Mouse (Mus musculus): ENCODE data around the gene 4930432M17Rik.

Gene 4930432M17Rik

GRCm38 (mm10) chr3:121670462-121670861 is at the start of gene 4930432M17Rik:
Gene 4930432M17Rik, plus strand, starts transcription at chr3:121670762.
- DNase-seq (ENCODE audit: low spot score in 2 of 2): no peak

GRCm38 (mm10) chr3:121625662-121626061 is 44.9 kb upstream of the 4930432M17Rik start:
- no peak for DNase-seq (ENCODE audit: low spot score in 2 of 2)

DNA sequence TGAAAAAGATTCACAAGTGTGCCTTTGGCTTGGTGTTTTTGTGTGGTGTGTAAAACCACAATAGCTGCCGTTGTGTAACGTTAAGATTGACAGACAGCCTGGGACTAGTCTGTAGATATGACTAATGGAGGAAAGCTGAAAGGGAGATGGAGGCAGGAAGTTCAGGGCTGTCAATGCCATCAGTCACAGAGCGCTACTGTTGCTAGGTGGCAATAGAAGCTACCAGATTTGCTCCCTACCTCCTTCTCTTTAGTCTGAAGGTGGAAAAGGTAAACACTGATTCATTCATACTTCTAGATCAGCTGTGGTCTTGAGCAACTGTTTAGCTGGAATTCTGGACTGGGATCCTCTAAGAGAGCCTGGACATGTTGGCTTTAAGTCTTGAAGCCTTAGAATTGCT is 44.3 kb upstream of the 4930432M17Rik start:
- no peak for DNase-seq (ENCODE audit: low spot score in 2 of 2)

DNA sequence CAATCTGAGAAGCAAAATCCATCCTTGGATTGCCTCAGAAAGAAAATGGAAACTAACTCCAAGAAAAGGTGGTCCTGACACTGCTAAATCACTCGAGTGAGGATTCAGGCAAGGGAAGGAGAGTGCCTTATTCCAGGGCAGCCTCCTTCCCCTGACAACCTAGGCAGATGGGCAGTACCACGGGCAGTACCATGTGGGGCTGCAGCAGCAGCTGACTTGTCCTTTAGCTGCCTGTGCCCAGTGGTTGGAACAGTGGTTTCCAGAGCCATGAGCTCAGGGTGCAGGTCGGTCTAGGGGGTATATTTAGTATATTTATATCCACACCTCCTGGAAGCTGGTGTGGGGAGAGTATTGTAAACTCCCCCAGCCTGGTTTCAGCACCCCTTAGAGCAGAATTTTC is 42.3 kb upstream of the 4930432M17Rik start:
- DNase-seq (ENCODE audit: low spot score in 2 of 2): peak in 1 of 2 experiments; percentile 25

GRCm38 (mm10) chr3:121630626-121631025 is 39.9 kb upstream of the 4930432M17Rik start:
- peak in 1 of 2 experiments; percentile 41 for DNase-seq (ENCODE audit: low spot score in 2 of 2)

GRCm38 (mm10) chr3:121634963-121635362 is 35.6 kb upstream of the 4930432M17Rik start:
- no peak for DNase-seq (ENCODE audit: low spot score in 2 of 2)

DNA sequence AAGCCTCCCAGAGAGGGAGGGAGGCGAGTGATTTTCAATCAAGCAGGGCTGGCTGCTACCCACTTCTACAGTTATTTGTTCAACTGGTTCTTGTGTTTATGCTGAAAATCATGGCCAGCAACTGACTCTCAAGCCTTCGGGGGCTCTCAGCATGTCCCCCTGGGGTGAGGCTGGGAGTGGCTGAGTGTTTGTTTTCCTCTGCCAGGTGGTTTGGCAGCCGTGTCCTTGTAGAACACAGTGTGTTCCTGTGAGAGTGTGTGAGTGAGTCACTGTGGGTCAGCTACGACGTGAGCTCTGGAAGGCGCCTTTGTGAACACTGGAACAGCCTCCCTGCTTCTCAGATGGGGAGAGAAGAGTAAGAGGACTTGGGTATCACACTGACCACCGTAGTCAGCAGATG is 35.1 kb upstream of the 4930432M17Rik start:
- peak in 1 of 2 experiments; percentile 24 for DNase-seq (ENCODE audit: low spot score in 2 of 2)

- peak in 1 of 2 experiments; percentile 52 for DNase-seq (ENCODE audit: low spot score in 2 of 2)
Observed at GRCm38 (mm10) chr3:121636315-121636714, 34.2 kb upstream of the 4930432M17Rik start.

DNA sequence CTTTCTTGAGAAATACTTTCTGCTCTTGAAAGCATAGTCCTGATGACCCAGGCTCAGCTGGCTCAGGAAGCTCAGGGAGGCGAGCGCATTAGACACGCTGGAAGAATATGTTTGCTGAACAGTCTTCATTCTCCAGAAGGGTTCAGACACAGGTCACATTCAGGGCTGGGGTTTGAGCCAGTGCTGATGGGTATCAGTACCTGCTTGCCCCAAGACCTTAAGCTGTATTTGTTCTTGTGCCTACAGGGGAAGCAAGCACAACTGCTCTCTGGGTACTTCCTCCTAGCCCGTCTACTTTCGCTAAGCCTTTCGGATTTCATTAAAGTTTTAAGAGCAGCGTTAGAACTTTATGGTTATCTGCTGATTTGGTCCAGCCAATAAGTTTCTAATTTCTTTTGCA is 33.8 kb upstream of the 4930432M17Rik start:
- DNase-seq (ENCODE audit: low spot score in 2 of 2): no peak

- no peak for DNase-seq (ENCODE audit: low spot score in 2 of 2)
Observed at GRCm38 (mm10) chr3:121637792-121638191, 32.8 kb upstream of the 4930432M17Rik start.

GRCm38 (mm10) chr3:121638241-121638640 is 32.3 kb upstream of the 4930432M17Rik start:
- DNase-seq (ENCODE audit: low spot score in 2 of 2): no peak

DNA sequence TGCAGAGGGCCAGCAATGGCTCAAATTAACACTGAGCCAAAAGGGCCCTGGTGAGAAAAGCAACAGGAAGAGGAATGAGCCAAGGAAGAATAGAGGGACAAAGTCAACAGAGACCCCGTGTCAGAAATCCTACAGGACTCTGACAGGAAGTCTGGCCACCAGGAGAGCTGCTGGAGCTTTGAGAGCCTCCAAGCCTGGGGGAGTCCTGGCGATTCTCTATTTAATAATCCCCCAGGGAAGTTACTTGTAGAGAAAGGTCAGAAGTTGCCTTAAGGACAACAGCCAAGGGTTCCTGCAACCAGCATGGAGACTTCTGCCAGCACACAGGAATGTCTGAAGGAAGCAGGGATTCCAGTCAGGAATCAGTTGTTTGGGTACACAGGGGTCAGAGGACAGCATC is 30.0 kb upstream of the 4930432M17Rik start:
- no peak for DNase-seq (ENCODE audit: low spot score in 2 of 2)

DNA sequence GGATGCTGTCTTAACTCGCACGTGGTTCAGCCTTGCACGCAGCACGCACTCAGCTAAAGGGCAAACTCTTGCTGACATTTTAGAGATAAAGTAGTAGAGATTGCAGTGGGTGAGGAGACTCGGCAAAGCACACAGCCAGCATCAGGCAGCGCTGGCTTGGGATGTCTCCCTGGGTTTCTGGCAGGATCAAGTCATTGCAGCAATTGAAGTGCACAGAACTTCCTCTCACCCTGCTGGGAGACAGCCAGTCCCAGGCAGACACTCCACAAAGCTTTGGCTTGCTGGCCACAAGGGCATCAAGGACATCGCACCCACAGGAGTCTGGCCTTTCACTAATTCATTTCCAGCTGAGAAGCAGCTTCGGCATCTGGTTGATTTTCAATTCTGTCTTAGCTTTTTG is 27.3 kb upstream of the 4930432M17Rik start:
- no peak for DNase-seq (ENCODE audit: low spot score in 2 of 2)

- no peak for DNase-seq (ENCODE audit: low spot score in 2 of 2)
Observed at GRCm38 (mm10) chr3:121645447-121645846, 25.1 kb upstream of the 4930432M17Rik start.

GRCm38 (mm10) chr3:121646364-121647048 is 24.1 kb upstream of the 4930432M17Rik start:
- DNase-seq (ENCODE audit: low spot score in 2 of 2): peak in 1 of 2 experiments; percentile 35

DNA sequence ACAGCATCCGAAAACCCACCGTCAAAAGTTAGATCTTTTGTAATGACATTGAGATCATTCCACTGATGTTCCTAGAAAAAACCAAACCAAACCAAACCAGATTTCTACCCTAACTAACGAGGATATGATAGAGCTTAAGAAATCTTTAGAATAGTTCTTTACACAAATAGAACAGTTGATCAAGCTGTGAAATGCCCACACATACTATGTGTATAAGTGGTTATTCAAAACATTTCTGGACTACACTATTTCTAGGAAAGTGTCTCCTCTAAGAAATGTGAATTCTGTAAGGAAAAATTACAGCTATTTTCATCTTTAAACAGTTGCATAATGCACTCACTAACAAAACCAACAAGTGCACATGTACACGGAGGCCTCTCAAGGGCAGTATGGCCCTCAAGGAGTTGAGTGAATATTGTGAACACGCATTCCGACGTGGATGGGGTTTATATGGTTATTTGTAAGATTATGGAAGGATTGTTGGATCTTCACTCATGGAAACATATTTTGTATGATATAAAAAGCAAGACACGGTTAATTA is 22.3 kb upstream of the 4930432M17Rik start:
- DNase-seq (ENCODE audit: low spot score in 2 of 2): no peak

- no peak for DNase-seq (ENCODE audit: low spot score in 2 of 2)
Observed at GRCm38 (mm10) chr3:121650052-121650671, 20.4 kb upstream of the 4930432M17Rik start.

DNA sequence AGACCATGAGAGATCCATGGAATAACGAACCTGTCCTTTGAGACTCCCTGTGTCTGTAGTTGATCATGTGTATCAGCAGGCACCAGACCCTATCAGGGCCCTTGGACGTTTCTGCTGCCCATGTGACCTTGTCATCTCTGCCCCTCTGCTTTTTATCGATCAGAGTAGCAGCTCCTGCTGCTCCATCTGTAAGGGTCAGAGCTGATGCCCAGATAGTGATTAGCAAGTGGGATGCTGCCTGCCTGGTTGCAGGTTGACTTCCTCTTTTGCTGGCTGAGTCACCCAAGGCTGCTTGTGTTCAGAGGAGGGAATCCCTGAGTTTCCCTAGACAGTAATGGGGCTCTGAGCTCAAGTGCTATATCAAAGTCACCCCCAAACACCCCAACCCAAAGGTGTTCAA is 18.9 kb upstream of the 4930432M17Rik start:
- DNase-seq (ENCODE audit: low spot score in 2 of 2): no peak

DNA sequence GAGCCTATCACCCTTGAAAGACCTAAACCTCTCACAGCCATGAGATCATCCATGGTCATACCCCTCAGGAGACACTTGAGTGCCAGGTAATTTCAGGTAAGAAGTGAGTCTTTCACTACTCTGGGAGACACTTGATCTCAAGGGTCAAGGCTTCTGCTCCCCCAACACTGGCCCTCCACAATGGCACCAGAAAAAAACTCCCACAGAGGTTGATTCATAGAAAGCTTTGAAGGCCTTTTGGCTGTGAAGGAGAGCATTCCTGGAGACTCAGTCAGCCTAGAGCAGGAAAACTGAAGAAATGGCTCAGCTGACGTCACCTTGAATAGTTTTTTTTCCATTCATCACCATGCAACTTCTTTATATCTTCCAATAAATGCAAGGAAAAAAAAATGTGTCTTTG is 18.4 kb upstream of the 4930432M17Rik start:
- DNase-seq (ENCODE audit: low spot score in 2 of 2): no peak

DNA sequence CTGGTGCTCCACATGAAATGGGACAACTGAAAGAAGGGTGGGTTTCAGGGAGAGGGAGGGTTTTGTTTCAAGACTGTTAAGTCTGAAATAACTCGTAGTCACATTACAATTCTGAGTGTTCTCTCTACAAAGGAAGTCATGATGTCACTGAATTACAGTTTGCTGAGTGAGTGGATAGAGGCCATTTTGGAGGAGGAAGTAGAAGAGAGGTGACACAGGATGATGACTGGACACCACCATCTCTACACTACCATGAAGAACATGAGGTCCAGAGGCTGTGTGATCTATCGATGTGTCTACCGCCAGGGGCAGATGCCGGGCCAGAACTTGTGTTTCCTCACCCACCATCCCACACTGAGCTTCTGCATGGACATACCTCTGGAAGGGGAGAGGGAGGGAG is 13.6 kb upstream of the 4930432M17Rik start:
- DNase-seq (ENCODE audit: low spot score in 2 of 2): no peak

DNA sequence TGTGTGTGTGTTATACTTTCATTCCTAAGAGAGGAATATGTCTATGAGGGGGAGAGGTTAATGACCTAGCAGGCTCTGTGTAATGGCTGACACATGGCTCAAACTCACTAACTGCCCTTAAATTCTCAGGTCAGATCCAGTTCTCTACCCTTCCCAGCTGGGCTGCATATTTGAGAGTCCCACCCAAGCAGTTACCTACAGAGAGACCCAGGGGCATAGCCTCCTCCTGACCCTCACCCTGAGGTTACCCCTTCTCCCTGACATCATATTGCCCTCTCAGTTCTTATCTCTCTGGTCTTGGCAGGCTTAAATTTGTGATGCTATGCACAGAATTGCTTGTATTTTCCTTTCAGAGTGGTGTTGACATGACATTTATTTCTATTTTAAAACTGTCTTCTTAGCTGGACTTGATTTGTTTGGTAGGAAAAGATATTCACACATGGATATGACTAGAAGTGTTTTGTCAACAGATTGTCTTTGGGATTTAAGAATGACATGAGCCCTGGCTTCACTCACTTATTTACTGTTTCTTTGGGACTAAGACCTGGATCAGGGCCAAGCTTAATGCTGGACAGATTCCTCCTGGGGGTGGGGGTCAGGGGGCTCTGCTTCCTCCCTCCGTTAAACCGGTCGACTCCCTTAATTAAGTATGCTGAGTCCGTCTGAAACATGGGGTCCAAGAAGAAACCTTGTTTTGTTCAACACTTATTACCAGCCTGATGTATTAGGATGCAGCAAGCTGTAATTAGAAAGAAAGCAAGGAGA is 7.7 kb upstream of the 4930432M17Rik start:
- DNase-seq (ENCODE audit: low spot score in 2 of 2): no peak

GRCm38 (mm10) chr3:121663470-121663847 is 7.1 kb upstream of the 4930432M17Rik start:
- no peak for DNase-seq (ENCODE audit: low spot score in 2 of 2)

All from urinary bladder, postnatal 4 days (tissue).